Mouse (Mus musculus) brain, embryonic 18.5 days (tissue): ENCODE data around the gene Cpne4.
A peak's percentile ranks its signal among the peaks of the same experiment; 100 is the strongest.

Source experiments
- DNase-seq: peaks from one replicate; pipeline ENCODE4 v3.0.0-alpha.2; 2012; ENCODE audit warnings: low read depth, low spot score

Cpne4 gene

DNA sequence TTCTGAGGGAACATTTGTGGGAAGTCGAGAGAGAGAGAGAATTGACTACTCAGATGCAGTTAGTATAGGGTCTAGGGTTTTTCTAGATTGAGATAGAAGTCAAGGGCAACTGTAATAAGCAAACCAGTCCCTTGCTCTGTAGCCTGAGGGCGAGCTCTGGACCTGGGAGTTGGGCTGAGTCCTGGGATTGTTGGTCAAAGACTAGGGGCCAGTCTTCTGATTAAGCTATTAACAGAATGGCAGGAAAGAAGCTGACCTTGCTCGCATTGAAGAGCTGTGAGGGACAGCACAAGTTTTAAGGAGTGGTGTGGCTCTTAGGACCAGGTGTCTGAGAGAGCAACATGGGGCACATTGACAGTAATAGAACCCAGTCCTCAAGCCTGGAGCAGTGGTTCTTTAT is 140.0 kb downstream of the Cpne4 start:
- no peak for DNase-seq

DNA sequence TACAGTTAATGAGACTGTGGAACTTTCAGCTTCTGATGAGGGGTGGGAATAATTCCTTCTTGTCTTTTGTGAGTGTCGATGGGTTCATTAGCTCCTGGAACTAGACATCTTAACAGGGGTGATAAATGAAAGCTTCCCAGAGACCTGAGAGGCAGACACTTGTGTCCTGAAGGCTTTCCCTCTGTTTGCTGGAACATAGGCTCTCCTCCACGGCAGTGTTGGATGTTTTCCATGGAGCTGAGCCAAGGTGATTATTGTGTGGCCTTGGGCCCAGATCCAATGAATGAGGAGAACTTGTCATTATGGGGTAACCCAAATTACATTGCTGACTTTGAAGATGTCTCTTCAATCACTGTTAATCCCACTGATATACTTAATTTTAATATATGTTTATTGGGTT is 146.1 kb downstream of the Cpne4 start:
- DNase-seq, result no peak

DNA sequence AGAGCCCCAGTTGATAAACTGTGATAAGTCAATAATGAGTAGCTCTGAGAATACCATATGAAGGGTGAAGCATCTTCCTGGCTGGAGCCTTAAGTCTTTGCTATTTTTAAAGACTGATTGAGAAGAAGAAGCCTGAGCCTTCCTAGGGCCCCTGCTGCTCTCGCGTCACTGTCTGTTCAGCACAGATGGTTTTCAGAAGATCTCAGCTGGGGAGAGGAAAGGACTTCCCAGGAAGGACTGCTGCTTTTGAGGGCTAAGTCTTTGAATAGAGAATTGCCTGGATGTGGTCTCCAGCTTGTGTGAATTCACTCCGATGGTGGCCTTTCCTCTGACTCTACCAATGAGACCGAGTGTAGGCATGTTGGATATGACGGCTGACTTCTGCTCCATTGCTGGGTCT is 163.7 kb downstream of the Cpne4 start:
- DNase-seq, result no peak

DNA sequence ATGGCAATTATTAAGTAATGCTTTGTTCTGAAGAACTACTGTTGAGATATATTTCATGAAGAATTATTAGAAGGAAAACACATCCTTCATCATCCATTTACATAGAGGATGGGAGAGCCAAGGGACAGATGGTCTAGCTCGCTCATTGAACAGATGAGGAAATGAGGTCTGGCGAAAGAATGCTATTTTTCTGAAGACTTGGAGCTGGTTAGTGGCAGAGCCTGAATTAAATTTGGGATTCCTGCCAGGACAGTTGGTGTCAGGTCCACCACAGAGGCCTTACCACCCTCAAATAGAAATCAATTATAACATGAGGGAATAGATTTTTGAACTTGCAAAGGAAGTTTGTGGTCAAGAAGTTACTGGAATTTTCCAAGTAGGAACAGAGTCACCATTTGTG is 178.2 kb downstream of the Cpne4 start:
- DNase-seq, result no peak

DNA sequence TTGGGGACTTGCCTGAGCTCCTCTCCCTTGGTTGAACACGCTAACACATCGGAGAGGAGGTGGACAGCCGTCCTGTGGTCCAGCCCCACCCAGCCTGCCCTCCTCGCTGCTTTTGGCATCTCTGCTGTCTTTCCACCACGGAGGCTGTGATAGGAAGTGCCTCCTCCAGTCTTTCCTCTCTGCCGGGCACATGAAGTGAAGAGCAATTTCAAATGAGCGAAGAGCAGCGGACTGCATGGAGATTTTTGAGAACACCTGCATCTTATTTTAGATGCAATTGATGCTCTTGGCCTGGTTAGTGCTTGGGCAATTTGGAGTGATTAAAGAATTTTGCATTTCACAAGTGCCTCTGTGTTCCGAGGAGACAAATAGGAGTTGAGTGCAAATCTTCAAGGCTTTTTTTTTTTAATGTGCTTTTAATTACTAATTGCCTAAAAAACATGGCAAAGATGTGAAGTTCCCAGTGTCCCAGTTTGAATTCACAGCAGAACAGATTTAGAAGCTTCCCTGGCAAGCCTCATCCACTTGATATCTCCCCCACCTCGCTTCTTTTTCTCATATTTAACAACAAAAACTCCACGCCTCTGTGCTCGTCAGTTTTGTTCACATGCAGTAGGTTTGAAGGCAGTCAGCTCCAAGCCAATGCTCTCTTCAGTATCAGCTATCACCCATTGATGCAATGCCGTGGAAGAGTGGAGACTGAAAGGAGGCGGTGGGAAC is 195.7 kb downstream of the Cpne4 start:
- no peak for DNase-seq

DNA sequence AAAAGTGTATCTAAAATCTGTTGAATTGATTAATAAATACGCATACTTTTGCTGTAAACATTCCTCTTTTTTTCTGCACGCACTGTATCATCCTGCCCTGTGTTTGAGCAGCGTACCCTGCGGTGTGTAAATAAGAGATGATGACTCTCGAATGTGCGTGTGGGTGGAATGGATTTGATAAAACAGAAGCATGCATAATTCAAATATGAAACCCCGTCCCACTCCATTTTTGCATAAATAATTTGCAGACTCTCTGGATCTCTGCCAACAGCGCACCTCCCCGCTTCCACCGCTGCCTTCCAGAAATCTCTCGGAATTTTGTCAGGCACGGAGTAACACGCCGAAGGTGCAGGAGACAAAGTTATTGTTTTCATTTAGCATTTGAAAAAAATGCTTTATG is 208.4 kb downstream of the Cpne4 start:
- DNase-seq, result no peak

DNA sequence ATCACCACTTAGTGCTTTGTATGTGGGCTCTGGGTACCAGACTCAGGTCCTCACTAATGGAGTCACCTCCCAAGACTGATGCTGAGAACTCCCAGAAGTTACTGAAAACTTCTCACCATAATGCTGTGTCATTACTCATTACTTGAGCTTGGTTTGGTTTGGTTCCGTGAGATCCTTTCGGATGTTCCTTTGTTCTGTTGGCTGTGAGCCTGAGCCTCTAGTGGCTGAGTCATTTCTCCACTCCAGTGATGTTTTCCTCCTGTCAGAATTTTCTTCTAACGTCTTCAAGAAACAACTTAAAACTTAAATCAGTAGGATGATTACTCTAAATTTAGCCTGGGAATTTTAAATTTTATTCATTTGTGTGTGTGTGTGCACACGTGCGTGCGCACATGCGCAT is 212.9 kb downstream of the Cpne4 start:
- no peak for DNase-seq

DNA sequence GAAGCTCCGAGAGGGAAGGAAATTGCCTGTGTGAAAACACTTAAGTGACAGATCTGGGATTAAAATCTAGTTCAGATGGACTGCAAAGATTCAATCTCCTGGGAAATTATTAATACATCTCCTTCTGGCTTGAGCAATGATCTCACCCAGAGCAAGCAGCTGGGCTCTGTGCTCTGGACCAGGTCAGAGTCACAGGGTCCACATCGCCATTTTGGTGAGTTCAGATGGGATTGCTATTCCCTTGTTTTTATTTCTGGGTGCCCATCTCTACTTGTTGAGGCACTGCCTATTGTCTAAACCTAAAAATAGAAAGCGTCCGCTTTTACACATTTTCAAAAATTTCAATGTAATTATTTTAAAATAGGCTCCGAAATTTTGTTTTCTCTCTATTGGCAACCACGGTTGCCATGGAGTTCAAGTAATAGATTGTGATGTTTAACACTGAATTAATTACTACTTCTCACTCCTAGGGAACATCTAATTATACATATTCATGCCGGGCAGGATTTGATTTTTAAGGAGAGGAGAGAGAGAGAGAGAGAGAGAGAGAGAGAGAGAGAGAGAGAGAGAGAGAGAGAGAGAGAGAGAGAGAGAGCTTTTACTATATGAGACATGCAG is 229.2 kb downstream of the Cpne4 start:
- DNase-seq, result peak; percentile 52

DNA sequence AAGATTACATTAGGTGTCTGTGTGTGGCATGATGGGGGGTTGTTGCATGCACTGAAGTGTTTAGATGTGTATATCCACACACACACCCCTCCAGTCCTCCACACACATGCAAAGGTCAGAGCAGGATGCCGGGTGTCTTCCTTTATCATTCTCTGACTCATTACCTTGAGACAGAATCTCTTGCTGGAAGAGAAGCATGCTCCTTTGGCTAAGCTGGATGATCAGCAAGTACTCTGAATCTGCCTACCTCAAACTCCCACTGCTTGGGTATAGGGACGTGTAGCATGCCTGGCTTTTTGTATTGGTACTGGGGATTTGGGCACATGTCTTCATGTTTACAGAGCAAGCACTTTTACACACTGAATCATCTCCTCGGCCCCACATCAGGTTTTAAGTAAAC is 230.0 kb downstream of the Cpne4 start:
- DNase-seq, result no peak

DNA sequence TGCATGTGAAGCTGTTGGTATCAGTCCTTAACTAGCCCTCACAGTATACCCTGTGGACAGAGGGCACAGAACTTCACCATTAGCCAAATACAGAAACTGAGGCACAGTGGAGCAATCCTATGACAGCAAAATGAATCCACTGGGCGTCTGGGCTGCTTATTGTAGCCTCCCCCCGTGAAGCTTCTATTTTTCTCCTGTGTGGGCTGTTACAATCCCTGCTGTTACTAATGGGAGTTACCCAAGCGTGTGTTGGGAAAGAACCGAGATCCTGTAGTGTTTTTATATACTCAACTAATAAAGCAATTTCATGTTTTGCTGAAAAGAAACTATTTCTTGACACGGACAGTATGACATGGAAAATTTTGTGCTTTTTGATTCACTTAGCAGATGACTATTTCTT is 230.7 kb downstream of the Cpne4 start:
- no peak for DNase-seq

DNA sequence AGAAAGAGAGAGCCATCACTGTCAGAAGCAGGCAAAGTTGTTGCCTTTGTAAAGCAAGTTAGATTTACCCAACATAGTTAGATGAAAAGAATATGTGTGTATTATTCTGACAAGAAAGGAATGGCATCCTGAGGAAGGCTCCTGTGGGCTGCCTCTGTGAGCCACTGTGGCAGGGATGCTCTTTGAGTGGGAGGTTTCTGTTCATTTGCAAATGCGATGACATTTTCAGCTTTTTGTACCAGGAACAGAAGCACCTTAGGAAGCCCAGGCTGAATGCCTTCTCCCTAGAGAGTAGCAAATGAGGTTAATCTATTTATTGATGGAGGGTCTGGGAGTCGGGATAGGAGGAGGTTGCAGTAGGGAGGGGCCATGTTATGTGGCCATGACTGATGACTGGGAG is 249.5 kb downstream of the Cpne4 start:
- no peak for DNase-seq

DNA sequence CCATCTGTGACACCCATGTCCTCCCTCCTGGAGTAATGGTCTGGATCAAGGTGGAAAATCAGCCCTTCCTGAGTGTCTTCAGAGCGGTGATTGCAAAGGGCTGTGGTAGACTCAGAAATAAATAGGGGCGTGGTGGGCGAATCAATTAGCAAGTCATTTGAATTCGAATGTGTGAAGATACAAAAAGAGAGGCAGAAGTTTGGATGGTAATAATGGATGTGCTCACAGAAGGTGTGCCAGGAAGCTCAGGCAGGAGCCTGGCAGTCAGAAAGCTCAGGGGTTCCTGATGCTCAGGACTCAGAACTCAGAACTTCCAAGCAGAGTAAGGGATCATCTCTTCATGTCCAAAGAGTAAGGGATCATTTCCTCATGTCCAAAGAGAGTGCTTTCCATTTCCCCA is 257.7 kb downstream of the Cpne4 start:
- no peak for DNase-seq

DNA sequence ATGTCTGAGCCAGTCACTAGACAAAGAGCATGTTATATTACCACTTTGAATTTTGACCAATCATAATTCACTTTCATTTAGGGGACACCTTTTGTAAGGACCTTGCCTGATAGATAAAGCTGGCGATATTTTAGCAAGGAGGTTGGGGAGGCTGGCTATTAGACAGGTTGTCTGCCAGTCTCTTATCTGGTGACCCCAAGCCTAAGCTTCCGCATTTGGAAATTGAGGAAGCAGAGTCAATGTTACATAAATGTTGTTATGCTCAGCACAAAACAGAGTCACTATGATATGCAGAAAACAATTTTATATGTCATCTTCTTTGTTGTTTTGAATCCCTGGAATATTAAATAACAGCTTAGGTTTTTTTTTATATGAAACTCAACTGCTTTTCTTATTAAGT is 267.6 kb downstream of the Cpne4 start:
- DNase-seq, result no peak

DNA sequence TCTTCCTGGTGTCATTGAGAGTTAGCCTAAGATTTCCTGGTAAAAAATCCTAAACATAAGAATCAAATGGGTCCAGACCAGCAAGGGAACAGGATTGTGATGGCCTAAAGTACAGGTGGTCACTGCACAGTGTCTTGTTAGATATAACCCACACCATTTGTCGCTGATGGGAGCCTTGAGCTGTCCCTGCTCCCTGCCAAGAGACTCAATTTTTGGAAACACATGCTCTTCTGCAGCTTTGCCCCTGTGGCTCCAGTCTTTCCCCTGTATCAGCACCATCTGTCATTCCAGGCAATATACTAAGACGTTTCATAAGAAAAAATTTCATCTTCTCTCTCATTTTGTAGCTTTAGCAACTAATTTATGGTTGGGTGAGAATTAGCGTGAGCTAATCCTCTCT is 281.6 kb downstream of the Cpne4 start:
- DNase-seq, result no peak

DNA sequence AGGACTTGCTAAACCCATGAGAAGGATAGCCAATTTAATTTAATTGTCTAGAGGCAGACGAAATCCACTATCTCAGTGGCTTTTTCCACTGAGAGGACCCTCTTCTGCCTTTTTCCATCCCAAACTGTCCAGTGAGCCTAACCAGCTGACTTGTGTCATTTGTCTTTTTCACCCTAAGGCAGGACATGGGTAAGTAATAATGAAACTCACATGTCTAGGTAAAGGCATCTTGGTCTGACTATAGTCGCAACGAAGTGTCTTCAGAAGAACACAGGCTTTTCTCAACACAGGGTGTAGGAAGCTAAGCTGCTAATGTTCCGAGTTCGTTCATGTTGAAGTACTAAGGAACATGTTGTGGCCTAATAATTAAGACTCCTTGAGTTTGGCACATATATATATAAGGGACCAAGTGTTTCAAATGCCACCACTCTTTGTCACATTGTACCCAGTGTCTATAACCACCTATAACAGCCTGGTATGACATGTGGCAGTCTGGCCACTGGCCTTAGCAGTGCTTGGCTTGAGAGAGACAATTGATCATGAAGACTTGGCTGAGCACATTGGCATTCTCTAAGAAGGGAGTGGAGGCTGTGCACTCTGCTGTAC is 286.0 kb downstream of the Cpne4 start:
- DNase-seq, result no peak

DNA sequence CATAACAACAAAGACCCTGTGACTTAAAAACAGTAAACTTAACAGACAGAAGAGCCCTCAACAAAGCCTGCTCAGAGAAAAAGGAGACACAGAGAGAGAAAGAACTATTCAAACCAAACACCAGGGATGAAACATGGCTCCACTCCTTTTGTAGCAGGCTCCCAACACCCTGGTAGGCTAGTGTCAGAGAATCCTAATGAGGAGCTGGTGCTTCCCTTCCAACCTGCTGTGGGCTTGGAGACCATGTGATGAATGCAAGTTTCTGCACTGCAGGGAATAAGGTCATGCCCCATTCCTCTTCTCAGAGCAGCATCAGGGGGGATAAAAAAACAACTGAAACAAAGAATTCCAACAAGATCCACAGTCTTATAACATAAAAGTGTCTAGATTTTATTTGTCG is 290.8 kb downstream of the Cpne4 start:
- DNase-seq, result no peak

DNA sequence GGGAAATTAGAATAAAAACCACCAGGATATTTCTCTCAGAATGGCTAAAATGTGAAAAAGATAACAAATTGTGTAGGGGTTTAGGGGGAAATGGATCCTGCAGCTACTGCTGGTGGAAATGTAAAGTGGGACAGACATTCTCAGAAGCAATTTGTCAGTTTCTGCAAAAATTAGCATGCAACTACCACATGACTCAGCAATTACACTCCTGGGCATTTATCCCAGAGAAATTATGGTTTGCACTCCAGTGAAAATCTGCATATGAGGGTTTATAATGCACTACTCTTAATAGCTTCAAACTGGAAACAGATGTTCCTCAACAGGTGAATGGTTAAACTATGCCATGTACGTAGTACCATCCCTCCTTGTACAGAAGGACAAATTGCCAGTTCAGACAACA is 294.2 kb downstream of the Cpne4 start:
- peak; percentile 58 for DNase-seq

DNA sequence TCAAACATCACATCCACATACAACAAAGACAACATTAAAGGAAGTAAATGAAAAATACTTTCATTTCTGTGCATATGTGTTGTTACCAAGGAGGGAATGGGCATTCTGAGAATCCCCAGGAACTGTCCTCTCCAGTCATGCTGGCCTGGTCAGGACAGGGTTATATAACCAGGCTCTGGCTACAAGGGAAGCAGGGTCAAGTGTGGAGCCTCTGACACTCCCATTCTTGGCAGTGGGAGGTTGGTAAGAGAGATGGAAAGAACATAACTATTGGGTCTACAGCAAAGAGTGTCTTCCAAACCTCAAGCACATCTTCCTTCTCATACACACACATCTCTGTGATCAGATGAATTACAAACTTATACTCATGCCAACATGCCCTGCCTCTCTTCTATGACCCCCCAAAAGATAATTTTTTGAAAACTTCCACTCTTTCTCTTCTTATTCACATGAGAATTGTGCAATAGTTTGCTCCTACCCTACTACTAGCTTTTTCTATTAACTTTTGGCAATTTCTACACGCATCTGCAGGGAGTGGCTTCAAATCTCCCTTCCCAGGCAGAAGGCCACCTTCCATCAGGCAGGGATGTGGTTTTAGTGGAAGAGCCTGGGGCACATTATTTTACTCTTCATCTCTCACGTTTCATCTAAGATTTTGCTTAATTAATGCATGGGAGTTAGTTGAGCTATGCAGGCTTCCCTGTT is 298.3 kb downstream of the Cpne4 start:
- no peak for DNase-seq

DNA sequence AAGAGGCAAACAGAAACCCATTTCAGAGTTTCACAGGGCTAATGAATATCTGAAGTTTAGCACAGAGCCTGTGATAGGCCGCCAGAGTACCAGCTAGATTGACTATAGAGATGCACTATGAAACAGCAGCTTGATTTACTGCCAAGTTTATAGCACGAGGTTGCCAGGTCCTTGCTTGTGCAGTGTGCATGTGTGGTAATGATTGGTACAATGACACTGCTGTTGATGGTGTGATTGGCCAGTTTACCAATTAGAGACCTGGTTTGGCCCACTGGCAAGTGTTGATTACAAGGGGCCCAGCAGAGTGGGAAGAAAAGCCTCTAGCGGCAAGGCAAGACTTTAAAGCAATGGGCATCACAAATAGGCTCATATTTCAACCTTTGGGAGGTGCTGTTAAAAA is 306.6 kb downstream of the Cpne4 start:
- no peak for DNase-seq

DNA sequence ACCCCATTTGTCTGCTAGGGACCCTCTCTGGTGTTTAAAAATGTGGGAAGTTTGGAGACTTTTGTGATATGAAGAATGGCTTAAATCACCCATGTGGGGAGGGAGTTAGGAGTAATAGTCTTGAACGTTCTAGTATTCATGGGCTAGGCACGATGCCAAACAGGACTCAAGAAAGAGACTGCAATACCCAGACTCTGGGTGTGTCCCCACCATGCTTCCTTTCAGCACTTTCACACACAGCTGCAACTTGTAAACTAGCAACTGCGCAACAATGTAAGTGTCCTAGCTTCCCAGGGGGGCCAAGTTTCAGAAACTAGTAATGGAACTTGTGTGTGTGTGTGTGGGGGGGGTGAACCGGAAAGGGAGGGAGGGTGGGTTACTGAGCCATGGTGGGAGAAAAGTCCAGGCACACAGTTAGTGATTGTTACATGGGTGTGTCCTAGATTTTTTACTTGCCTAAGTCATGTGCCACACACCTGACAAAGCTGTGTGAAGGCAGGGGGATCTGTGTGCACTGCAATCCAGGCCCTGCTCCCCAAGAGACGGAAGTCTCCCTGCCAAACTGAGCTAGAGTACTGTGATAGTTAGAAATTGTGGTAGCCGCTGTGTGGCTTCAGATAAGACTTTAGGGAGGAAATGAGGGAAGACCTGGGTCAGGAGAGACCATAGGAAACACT is 307.3 kb downstream of the Cpne4 start:
- no peak for DNase-seq

DNA sequence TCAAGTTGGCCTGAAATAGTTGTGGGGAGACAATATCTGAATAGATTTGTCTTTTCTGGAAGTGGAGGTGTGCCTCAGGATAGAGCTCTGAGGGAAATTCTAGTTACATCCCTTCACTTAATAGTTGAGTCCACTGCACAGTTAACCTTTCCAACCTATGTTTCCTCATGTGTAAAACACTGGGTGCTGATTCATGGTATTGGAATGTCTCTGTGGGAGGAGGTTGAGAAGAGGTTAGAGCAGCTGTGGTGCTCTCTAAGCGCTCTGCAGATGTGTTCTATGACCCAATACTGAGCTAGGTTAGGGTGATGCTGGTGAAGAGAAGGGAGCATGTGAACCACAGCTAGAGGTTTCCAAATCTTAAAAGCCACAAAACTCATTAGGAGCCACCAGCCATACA is 318.7 kb downstream of the Cpne4 start:
- DNase-seq, result no peak

DNA sequence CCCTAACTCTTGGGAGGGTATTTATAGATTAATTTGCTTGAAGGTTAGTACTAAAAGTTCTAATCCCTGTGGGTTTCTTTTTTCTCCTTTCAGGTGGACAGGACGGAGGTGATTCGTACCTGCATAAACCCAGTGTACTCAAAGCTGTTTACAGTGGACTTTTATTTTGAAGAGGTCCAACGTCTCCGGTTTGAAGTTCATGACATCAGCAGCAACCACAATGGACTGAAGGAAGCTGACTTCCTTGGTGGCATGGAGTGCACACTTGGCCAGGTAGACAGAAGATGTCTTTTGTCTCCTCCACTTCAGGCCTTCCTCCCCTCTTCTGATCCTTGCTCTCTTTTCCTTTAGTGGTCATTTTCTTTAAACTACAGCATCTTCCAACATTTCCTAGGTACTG is 325.5 kb downstream of the Cpne4 start:
- DNase-seq, result no peak
